Mouse (Mus musculus) thymus, postnatal 10 days (tissue): ENCODE measurements around the gene Poln.

Source experiments
- DNase-seq, 2 experiments: peaks; one replicate each; pipeline ENCODE4 v3.0.0; 2021; ENCODE audit warnings: low spot score in 2 of 2

The Poln gene

DNA sequence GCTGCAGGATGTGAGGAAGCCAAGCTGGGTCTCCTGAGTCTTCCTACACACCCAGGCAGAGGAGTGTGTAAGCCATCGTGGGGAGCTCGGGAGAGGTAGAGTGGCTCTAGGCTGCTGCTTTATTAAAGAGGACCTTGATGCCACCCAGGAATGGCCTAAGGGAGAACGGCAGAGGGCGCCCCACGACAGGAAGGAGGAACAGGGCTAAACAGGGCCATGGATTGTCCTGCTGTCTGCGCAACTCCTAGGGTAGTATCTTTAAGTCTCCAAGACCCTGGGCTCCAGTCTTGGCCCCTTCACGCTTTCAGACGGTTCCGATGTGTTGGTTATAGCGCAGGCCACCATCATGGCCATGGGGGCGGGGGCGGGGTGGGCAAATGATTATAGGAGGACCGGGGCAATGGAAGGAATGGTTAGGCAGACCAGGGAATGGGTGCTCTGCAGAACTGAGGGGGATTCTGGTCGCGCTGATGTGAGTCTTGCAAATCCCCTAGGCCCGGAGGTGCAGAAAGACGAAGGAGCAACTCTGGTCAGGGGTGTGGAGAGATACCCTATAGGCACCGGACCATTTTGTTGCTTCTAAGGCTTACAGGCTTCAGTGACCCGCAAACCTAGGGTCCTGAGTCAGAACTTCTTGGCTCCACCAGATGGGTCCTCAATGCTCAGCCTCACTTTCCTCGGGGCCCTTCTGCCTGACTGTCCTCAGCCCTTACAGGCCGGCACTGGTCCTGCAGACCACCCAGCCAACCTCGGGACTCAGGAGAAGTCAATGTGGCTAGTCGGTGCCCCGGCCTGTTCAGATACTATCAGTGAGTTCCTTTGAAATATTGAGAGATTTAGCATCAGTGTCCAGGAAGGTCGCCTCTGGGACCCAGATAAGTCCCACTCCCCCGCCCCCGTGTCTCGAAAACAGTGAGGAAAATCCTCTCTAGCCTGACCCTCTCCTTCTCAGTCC, 174.3 kb downstream of the Poln start:
- DNase-seq: peak in 1 of 2 experiments; percentile 54

DNA sequence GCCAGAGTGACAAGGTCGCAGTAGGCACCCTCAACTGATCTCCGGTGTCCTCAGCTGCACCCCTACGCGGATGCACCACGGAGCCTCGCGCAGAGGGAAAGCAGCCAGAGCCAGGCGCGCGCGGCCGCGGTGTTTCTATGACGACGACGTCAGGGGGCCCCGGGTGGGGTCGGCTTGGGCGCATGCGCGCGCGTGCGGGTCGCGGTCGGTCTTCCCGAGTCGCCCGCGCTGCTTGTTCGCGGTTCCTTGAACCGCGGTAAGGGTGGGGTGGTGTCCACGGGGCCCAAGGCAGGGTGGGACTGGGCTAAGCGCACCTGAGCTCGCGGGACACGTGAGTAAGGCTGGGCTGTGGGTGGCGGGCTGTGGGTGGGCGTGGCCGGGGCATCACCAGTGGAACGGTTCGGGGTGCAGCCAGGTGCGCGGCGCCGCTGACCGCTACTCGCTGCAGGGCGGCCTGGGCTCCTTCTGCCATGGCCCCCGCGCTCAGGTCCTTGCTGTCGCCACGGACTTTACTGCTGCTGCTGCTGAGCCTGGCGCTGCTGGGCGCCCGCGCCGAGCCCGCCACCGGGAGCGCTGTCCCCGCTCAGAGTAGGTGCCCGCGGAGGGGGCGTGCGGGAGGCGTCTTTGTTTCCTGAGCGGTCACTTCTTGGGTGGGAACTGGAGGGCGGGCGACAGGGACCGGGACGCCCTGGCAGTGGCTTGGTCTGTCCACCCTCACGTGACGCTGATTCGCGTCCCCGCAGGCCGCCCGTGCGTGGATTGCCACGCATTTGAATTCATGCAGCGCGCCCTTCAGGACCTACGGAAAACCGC, 185.7 kb downstream of the Poln start, which contains the start of gene Gm1673:
TSS of gene Gm1673 (plus strand) at position 125 of the 813 bp plus-strand sequence.
- DNase-seq: peak; percentile 81 to 91

- peak in 1 of 2 experiments; percentile 14 for DNase-seq
Observed at GRCm38 (mm10) chr5:33982731-33983259, 186.5 kb downstream of the Poln start.

- no peak for DNase-seq
Observed at GRCm38 (mm10) chr5:33976267-33976666, 193.0 kb downstream of the Poln start.

DNA sequence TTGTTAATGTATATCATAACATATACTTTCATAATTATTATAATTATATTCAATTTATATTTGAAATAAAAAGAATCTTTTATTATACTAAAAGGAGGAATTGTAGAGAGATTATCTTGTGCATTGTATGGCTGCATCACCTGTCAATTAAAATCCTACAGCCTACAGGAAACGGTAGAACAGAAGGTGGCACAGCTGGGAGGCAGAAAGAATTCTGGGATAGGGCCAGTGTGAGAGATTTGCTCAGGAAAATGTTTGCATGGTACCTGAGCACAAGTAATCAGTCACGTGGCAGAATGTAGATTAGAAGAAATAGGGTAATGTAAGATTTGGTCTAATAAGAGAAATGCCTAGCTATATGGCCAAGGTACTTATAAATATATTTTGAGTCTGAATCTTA, 194.5 kb downstream of the Poln start:
- DNase-seq: no peak

- DNase-seq: no peak
Observed at GRCm38 (mm10) chr5:33959382-33959781, 209.9 kb downstream of the Poln start.
